Mouse (Mus musculus) heart, embryonic 11.5 days (tissue): ENCODE measurements around the gene Usp40. TPM values are rescaled to one million over a fixed set of nuclear protein-coding genes. Genes with fewer than 3 reads are reported as not detected.

ENCODE experiments used
- ATAC-seq: fragments of 200-750 bp; cut with Nextera tagmentation; replicated peaks from 2 replicates; pipeline ENCODE4 v1.8.0; 2017; ENCODE audit warnings: moderate library complexity; ENCODE audit not compliant: insufficient number of reproducible peaks, low FRiP score, low TSS enrichment
- H3K27ac ChIP-seq: fragments of 300-500 bp; sonication (generic); 2 replicates; pipeline ENCODE4 v1.5.1; 2014; ENCODE audit warnings: mild to moderate bottlenecking, low read depth, low read length
- H3K27me3 ChIP-seq: fragments of 300-500 bp; sonication (generic); 2 replicates; pipeline ENCODE4 v1.6.1; 2014; ENCODE audit warnings: mild to moderate bottlenecking, low read length, mixed read lengths; ENCODE audit not compliant: control insufficient read depth, insufficient read depth
- H3K36me3 ChIP-seq: fragments of 300-500 bp; sonication (generic); 2 replicates; pipeline ENCODE4 v1.6.1; 2014; ENCODE audit warnings: mild to moderate bottlenecking, low read length, moderate library complexity, mixed read lengths; ENCODE audit not compliant: control insufficient read depth, insufficient read depth
- H3K4me1 ChIP-seq: fragments of 300-500 bp; sonication (generic); 2 replicates; pipeline ENCODE4 v1.6.1; 2014; ENCODE audit warnings: low read length; ENCODE audit not compliant: control insufficient read depth, insufficient read depth
- H3K4me2 ChIP-seq: fragments of 300-500 bp; sonication (generic); 2 replicates; pipeline ENCODE4 v1.6.1; 2014; ENCODE audit warnings: mild to moderate bottlenecking, moderate library complexity
- H3K4me3 ChIP-seq: fragments of 300-500 bp; sonication (generic); 2 replicates; pipeline ENCODE4 v1.5.1; 2014; ENCODE audit warnings: low read depth, low read length
- H3K9ac ChIP-seq: fragments of 300-500 bp; sonication (generic); 2 replicates; pipeline ENCODE4 v1.6.1; 2014; ENCODE audit warnings: mild to moderate bottlenecking, low read depth, low read length, moderate library complexity
- H3K9me3 ChIP-seq: fragments of 300-500 bp; sonication (generic); replicated peaks from 2 replicates; pipeline ENCODE4 v1.6.1; 2016; ENCODE audit warnings: low read length; ENCODE audit not compliant: control insufficient read depth
- WGBS: fragments of 180-500 bp; shearing (Covaris S2); extraction: QIAGEN DNeasy Blood & Tissue Kit; methylation state at CpG from one replicate; pipeline ENCODE4 v1.1.7; 2014; ENCODE audit not compliant: insufficient replicate concordance; 5-methylcytosine and 5-hydroxymethylcytosine counted together
- polyA plus RNA-seq: library from polyadenylated mRNA; unstranded; fragments of >200 nt; fragmentation: Nextera tagmentation; extraction: Ambion mirVana; gene quantifications from 2 replicates; pipeline ENCODE4 v1.2.1, GENCODE M21; 2014

Gene Usp40
- polyA plus RNA-seq, 1 experiment from 2014 or later: 28.8 TPM

- peak overlapping the region; percentile 43; the same call in 1 of the 2 replicates for H3K27ac ChIP-seq
- ATAC-seq: 0 out of 2 replicates have a peak, but pooled peaks have one; percentile 32
- H3K9me3 ChIP-seq: no peaks in the 10 kb centered on the region
- peaks cover 25% of the 10 kb centered on the region for H3K36me3 ChIP-seq
- no peak overlapping the region for H3K4me2 ChIP-seq
- 23% methylated on average over 4 of the region's 4 CpGs for WGBS
- H3K9ac ChIP-seq: no peak overlapping the region; the same call in 1 of the 2 replicates
- no peak overlapping the region for H3K4me3 ChIP-seq
- H3K4me1 ChIP-seq: peaks cover 14% of the 10 kb centered on the region
- H3K27me3 ChIP-seq: no peaks in the 10 kb centered on the region
Measured at GRCm38 (mm10) chr1:87959998-87960431, 48.3 kb downstream of the Usp40 start.

- WGBS: 61% methylated on average over 4 of the region's 4 CpGs
- ATAC-seq: no peak
- Histone ChIP-seq H3K36me3 (peaks cover 23% of the 10 kb centered on the region), H3K27me3 (no peaks in the 10 kb centered on the region), H3K4me3 (no peak overlapping the region), H3K27ac (peak overlapping the region; percentile 43; the same call in 1 of the 2 replicates), H3K4me2 (no peak overlapping the region), H3K9me3 (no peaks in the 10 kb centered on the region), H3K4me1 (peaks cover 14% of the 10 kb centered on the region), H3K9ac (no peak overlapping the region)
Measured at GRCm38 (mm10) chr1:87959532-87959931, 48.8 kb downstream of the Usp40 start.

GRCm38 (mm10) chr1:87958931-87959330 is 49.4 kb downstream of the Usp40 start:
- H3K4me1 ChIP-seq: peaks cover 14% of the 10 kb centered on the region

GRCm38 (mm10) chr1:87953073-87953472 is 55.3 kb downstream of the Usp40 start:
- H3K27ac ChIP-seq: no peak overlapping the region
- H3K9me3 ChIP-seq: no peaks in the 10 kb centered on the region
- H3K4me1 ChIP-seq: no peaks in the 10 kb centered on the region
- H3K36me3 ChIP-seq: peaks cover 37% of the 10 kb centered on the region
- no peak overlapping the region for H3K9ac ChIP-seq
- ATAC-seq: no peak
- no peak overlapping the region for H3K4me3 ChIP-seq
- WGBS: 80% methylated on average over 3 of the region's 3 CpGs
- H3K4me2 ChIP-seq: no peak overlapping the region
- no peaks in the 10 kb centered on the region for H3K27me3 ChIP-seq

More at GRCm38 (mm10) chr1:87958931-87959330, 49.4 kb downstream of the Usp40 start:
- Histone ChIP-seq H3K27ac (no peak overlapping the region), H3K36me3 (peaks cover 18% of the 10 kb centered on the region), H3K4me2 (no peak overlapping the region), H3K9ac (no peak overlapping the region), H3K4me3 (no peak overlapping the region), H3K9me3 (no peaks in the 10 kb centered on the region), H3K27me3 (no peaks in the 10 kb centered on the region)
- ATAC-seq: no peak
- WGBS: 100% methylated on average over 1 of the region's 1 CpGs

GRCm38 (mm10) chr1:87951641-87952040 is 56.7 kb downstream of the Usp40 start:
- H3K4me1 ChIP-seq: peaks cover 6% of the 10 kb centered on the region
- no peaks in the 10 kb centered on the region for H3K9me3 ChIP-seq
- H3K36me3 ChIP-seq: peaks cover 31% of the 10 kb centered on the region
- H3K9ac ChIP-seq: no peak overlapping the region
- 88% methylated on average over 3 of the region's 3 CpGs for WGBS
- ATAC-seq: no peak
- no peaks in the 10 kb centered on the region for H3K27me3 ChIP-seq
- H3K4me3 ChIP-seq: no peak overlapping the region
- no peak overlapping the region for H3K27ac ChIP-seq
- H3K4me2 ChIP-seq: no peak overlapping the region

- WGBS: 49% methylated on average over 6 of the region's 6 CpGs
- Histone ChIP-seq H3K4me3 (no peak overlapping the region), H3K9ac (no peak overlapping the region), H3K27ac (peak overlapping the region; percentile 3; the same call in 1 of the 2 replicates), H3K27me3 (no peaks in the 10 kb centered on the region), H3K4me1 (peaks cover 6% of the 10 kb centered on the region), H3K36me3 (peaks cover 44% of the 10 kb centered on the region), H3K4me2 (no peak overlapping the region), H3K9me3 (no peaks in the 10 kb centered on the region)
- ATAC-seq: no peak
Measured at GRCm38 (mm10) chr1:87947681-87948091, 60.7 kb downstream of the Usp40 start.

- ATAC-seq: no peak
Measured at GRCm38 (mm10) chr1:87941765-87942164, 66.6 kb downstream of the Usp40 start.

GRCm38 (mm10) chr1:87936516-87936915 is 71.8 kb downstream of the Usp40 start:
- Histone ChIP-seq H3K27me3 (no peaks in the 10 kb centered on the region), H3K36me3 (peaks cover 32% of the 10 kb centered on the region), H3K9ac (no peak overlapping the region), H3K4me2 (no peak overlapping the region), H3K9me3 (no peaks in the 10 kb centered on the region), H3K27ac (no peak overlapping the region), H3K4me1 (no peaks in the 10 kb centered on the region), H3K4me3 (no peak overlapping the region)
- no peak for ATAC-seq
- WGBS: 26% methylated on average over 2 of the region's 2 CpGs

More at GRCm38 (mm10) chr1:87941765-87942164, 66.6 kb downstream of the Usp40 start:
- 93% methylated on average over 1 of the region's 1 CpGs for WGBS
- H3K36me3 ChIP-seq: peaks cover 52% of the 10 kb centered on the region
- H3K27me3 ChIP-seq: no peaks in the 10 kb centered on the region
- no peaks in the 10 kb centered on the region for H3K4me1 ChIP-seq
- H3K4me2 ChIP-seq: no peak overlapping the region
- H3K9me3 ChIP-seq: no peaks in the 10 kb centered on the region
- no peak overlapping the region for H3K27ac ChIP-seq
- no peak overlapping the region for H3K4me3 ChIP-seq
- no peak overlapping the region for H3K9ac ChIP-seq

- Histone ChIP-seq H3K9me3 (no peaks in the 10 kb centered on the region), H3K9ac (no peak overlapping the region), H3K4me1 (no peaks in the 10 kb centered on the region), H3K27me3 (no peaks in the 10 kb centered on the region), H3K4me3 (no peak overlapping the region), H3K36me3 (peaks cover 29% of the 10 kb centered on the region), H3K4me2 (no peak overlapping the region), H3K27ac (no peak overlapping the region)
- 89% methylated on average over 7 of the region's 7 CpGs for WGBS
- no peak for ATAC-seq
Measured at GRCm38 (mm10) chr1:87936075-87936474, 72.3 kb downstream of the Usp40 start.
